Mouse (Mus musculus): Measurements from ENCODE around the gene Dhcr24.

Dhcr24 gene

DNA sequence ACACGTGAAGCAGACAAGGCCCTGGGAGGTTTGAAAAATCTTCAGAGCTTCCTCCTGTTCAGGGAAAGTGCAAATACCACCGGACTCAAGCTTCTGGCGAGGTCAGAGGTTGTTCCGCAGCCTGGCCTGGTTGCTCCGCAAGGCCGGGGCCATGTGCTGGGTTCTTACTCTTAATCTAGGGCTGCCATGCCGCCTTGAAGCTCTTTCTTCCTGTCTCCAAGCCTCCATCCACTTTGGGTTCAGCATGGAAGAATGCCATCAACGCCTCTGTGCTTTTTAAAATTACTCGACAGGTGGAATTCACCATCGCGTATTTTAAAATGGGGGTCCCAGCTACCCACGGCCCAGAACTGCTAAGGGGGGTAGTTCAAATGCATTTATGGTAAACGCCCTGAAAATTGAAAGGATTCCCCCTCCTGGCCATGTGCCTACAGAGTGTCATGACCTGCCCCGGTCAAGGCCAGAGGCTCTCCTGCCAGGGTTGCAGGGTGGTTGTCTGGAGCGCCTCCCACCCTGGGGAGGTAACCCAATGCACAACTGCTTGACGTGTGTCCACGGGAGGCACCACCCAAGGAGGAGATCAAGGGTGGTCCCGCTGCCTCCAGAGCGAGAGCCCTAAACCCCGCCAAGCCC lies 509 bp upstream of the Dhcr24 start:
- DNase-seq = no peak

DNA sequence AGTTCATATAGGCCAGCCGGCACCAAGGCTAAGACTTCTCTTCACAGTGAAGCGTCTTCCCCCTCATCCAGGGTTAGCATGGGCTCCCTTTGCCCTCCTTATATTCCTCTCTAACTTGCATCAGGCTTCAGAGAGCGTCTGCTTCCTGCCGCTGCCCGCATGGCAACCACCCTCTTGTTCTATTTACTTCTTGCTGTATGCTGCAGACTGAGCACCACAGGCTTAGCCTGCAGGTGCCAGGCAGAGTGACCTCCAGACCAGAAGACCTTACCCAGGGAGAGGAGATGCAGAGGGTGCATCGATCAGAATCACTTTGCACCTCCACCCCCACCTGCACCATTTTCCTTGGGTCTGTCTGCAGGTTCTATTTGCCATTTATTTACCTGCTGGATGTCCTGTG lies 1.2 kb downstream of the Dhcr24 start:
- DNase-seq = peak; percentile 34

DNA sequence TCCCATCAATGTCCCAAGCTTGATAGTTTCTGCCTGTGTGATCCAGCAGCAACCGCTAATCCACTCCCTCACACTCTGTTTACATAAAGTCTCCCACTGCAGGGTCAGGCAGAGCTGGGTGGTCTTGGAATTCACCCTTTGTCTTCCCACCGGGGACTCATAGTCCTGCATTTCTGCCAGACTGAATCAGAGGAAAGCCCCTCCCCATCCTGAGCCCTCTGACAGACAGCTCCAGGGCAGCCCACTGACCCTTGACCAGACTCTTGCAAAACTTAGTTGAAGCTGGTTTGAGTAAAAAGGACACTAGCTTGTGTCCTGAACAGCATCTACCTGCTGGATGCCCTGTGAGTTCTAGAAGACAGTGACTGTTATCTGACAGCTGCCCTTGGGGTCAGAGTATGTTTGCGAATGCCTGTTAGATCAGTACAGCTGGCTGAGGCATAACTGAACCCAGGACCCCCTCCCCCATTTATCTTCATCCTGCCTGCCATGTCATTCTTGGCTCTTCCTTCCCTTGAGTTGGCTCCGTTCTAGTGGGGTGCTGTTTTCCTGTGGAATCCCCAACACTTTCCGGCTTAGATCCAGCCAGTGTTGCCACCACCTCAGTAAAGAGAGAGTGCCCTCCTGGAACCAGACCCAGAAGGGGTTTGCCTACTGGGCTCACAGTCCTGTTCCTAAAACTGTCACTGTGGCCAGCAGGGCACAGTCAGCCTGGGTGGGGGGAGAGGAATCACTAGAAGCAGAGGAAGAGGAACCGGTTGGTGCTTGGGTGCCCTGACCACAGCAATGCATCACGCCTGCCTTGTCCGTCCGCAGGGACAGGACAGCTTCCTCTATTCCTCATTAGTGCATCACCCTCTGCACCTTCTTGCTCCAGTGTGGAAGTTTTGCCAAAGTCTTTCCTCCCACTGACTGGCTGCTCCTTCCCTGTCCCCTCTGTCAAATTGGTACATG lies 2.3 kb downstream of the Dhcr24 start:
- DNase-seq = no peak

DNA sequence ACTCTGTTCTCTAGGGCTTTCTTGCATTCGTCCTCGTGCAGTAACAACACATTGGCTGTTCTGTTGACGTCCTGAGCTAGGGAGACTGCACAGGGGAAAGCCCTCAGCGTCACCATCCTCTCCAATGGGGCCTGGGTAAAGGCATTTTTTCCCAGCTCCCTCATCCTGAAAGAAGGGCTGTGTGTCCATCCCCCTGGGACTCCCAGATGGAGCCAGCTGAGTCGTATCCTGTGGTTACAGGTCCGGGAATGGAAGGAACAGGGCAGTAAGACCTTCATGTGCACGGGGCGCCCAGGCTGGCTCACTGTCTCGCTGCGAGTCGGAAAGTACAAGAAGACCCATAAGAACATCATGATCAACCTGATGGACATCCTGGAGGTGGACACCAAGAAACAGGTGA lies 3.3 kb downstream of the Dhcr24 start:
- DNase-seq = no peak

DNA sequence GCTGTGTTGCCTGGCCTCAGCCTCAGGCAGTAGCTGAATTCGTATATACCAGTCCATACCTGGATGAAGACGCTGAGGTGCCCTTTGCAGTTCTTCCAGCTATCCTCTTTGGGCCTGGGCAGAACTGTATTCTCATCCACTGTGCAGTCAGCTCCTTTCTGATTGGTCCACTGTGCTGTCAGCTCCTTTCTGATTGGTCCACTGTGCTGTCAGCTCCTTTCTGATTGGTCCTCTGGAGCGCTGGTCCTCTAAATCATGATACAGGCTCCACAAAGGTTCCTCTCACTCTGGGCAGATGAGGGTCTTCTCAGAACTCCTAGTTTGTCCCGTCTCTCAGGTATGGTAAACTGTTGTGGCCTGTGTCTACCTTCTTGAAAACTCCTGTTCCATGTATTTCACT lies 8.8 kb downstream of the Dhcr24 start:
- DNase-seq = no peak

DNA sequence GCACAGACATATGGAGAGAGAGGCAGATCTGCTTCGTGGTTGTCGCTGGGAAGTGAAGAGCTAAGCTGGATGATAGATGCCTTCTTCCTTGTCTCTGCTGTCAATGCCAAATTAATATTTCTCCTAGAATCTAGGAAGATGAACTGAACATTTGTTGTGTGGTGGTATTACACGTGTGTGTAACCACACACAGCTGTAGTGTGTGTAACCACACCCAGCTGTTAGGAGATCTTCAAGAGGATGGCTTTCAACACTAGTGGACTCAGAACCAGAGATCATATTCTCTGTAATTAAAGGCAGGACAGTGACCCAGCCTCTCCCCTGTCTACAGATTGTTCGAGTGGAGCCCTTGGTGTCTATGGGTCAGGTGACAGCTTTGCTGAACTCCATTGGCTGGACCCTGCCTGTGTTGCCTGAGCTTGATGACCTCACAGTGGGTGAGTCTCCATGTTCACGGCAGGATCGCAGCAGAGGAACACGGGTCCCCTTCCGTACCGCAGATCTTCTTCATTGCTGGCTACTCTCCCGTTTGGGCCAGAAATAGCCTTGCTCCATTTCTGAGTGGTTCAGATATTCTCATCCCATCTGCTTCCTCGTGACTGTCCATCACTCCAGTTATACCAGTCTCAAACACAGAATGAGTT lies 10.4 kb downstream of the Dhcr24 start:
- no peak for DNase-seq

DNA sequence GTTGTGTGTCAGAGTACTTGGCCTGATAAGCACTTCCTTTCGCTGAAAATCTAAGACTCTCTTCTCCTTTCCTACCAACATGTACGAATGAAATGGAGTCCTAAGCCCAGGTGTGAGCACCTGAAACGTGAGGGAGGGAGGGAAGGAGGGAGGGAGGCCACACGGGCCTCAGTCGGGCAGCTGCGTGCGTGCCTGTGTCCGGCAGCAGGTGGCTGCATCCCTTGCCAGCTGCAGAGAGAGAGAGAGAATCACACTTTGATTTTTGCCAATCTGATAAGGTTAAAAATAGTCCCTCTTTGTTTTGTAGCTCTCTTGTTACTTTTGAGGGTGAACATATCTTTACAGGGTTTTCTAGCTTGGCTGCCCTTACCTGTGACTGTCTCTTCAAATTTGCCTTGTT lies 14.2 kb downstream of the Dhcr24 start:
- DNase-seq = no peak

DNA sequence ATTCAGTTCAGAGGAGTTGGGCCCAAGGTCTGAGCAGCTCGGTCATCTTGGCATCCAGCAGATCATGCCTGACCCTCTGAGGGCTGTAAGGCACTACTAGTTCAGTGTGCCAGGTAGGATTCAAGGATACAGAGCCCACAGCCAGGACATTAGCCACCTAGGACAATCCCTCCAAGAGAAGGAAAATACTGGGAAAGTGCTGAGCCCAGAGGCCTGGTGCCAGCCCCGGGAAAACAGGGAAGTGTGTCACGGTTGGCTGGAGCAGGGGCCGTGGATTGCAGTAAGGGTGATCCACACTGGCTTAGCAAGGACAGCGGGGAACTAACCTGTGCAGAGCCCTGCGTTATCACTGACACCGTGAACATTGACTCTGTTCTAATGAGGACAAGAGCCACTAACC lies 16.7 kb downstream of the Dhcr24 start:
- no peak for DNase-seq

DNA sequence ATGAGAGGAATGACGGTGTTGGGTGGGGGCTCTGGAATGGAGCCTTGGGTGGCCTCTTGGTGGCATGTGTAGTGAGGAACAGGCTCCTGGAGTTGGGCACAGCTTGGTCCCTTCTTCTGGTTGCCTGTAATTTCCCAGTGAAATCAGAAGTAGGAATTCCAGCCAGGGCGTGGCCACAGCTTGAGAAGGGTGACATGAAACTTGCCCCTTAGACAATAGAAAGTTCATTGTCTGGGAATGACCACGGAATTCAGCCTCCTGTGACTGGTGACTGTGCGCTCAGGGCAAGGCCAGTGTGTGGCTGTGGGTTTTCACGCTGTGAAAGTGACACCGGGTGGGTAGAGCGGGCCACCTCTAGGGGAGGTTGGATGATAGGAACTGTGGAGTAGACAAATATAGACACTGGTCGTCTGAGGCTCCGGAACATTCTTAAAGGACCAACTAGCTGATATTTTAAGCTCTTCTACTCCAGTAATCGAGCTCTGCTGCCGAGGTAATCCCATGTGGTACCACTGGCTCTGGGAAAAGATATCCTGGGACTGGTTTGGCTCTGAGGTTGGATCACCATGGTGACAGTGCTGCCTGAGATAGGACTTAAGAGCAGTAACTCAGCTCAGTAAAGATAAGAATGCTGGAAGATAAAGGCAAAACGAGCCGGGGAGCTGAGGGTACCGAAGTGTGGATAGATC lies 20.5 kb downstream of the Dhcr24 start:
- no peak for DNase-seq

DNA sequence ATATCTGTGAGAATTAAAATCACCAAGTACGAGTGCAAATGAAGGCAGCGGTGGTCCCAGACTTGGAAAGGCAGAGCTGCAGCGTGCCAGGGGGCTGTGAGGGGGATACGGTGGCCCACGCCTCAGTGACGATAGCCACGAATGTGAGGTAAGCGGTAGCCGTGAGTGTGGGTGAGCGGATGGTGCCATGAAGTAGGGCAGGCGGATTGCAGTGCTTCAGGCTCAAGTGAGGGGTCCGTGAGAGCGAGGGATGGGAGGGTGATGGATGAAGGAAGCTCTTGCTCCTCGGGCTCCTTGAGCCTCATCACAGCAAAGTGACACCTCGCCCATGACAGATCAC lies 21.0 kb downstream of the Dhcr24 start:
- DNase-seq = no peak

DNA sequence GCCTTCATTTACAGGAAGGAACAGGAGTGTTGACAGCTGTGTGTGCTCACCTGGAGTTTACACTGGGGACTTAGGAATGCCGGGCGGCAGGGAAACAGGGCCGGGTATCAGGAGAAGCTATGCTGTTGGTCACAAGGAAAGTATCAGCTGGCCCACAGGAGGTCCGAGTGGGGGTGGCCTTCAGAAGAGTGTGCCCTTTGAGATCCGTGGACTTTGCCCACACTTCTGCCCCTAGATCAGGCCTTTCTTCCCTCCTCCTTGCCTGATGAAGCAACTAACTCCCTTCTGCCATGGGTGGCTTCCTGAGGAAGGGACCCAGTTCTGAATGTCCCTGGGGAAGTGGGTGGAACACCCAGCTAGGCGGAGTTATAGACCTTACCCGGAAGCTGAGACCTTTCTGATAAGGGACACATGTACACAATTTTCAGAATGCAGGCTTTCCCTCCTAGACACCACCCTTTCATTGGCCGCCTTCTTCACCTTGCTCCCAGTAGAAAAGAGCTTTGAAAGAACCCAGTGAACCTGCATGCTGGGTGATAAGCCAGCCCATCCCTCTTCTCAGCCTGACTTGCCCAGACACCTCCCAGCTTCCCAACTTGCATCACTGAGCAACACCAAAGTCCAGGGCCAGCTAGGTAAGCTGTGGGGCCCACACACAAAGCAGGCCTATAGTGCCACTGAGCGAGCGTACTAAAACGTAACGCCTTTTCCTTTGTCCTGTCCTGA lies 21.8 kb downstream of the Dhcr24 start:
- DNase-seq = no peak

DNA sequence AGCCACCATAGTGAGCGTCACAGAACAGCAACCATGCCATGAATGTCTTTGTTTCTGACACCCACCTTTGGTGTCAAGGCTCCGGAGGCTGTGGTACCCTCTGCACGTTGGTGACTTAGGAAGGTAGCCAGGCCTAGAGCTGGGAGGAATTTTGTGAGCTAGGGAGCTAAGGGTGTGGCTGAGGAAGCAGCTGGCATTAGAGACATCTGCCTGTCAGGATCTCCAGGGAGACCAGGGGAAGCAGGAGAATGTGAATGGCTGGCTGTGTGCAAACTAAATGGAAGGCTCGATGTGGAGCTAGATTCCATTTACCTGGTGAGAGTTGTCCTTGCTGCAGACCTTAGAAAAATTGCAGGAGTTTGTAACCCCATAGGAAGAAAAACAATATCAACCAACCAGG lies 23.8 kb downstream of the Dhcr24 start:
- DNase-seq = no peak

DNA sequence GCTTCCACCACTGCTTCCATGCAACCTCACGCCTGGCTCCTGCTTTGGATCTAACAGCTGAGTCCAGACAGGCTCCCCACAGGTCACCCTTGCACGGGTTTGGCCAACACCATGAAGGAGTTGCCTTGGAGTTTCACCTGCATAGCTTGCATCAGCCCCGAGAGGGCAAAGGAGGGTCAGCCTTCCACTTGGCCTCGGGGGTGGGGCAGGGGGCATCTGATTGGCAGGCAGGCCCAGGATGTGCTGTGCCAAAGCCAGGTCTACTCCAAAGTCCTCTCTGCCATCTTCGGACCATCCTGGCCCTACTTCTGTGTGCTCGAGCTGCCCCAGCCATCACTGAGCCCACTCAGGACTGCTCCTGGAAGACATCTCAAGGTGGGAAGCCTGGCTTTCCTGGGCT lies 26.2 kb downstream of the Dhcr24 start:
- no peak for DNase-seq

DNA sequence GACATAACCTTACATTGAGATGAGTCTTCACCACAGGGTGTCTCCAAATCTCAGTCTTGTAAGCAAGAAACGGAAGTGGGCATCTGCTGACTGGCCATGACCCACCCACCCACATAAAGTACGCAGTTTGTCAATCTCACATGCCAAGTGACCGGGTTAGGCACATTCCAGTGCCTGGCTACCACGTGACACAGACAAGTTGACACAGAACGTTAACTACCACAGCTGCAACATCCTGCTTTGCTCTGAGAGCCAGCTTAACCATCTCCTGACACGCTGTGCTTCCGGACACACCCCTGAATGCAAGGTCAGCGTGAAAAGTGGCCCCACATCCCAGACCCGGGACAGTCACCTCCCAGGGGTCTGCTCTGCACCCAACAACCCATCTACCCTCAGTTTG lies 29.3 kb downstream of the Dhcr24 start:
- peak; percentile 28 for DNase-seq

DNA sequence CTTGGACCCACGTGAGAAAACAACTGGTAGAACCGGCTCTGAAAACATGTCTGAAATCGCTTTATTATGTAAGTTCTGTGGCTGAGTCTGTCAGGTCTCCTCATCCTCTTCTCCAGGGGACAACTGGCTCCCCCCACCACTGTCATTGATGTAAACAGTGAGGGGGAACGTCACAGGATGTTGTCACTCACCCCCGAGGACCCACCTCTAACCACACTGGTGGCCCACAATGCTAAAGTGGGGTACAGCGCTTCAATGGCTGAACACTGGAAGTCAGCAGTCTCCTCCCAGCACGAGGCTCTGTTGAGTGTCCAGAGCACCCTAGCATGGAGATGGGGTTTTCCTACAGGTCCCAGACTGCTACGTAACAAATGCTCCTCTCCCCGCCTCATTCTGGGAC lies 30.0 kb downstream of the Dhcr24 start:
- DNase-seq = peak; percentile 33

DNA sequence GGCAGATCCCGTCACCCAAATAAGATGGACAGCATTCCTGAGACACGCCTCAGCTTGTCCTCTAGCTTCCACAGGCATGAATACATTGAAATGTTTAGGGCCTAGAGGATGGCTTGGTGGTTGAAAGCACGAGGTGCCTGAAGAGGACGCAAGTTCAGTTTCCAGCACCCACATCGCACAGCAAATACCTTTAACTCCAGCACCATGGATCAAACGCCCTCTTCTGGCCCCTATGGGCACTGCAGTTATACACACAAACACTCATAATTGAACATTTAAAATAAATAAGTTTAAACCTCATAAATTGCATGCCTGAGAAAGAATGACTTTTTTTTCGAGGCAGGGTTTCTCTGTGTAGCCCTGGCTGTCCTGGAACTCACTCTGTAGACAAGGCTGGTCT lies 32.8 kb downstream of the Dhcr24 start:
- no peak for DNase-seq

DNA sequence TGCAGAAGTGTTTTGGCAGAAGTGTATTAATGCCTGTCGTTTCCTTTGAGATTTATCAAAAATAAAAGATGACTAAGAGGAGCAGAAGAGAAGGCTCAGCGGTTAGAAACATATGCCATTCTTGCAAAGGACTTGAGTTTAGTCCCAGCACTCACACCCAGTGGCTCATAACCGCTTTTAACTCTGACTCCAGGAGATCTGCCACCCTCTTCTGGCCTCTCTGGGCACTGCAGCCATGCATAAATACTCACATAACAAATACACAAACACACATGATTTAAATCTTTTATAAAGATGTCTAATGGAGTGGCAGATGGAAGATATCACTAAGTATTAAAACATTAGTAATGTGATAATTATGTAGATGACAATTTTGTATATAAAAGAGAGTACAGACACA lies 35.4 kb downstream of the Dhcr24 start:
- DNase-seq = no peak

DNA sequence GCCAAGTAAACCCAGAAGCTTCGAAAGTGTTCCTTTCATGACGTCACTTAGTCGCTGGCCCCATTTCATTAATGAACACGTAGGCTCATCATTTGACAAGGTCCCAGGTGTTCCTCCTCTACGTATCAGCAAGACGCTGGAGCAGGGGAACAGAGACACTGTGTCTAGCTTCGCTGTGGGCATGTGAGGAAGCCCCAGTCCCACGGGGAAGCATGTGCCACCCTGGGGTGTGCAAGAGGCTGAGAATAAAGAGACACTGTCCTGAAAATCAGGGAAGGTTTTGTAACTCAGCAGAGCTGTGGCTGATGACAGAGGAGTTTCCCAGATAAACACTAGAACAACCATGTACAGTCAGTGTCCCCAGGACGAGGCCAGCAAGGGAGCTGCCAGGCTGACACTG lies 36.2 kb downstream of the Dhcr24 start:
- no peak for DNase-seq

DNA sequence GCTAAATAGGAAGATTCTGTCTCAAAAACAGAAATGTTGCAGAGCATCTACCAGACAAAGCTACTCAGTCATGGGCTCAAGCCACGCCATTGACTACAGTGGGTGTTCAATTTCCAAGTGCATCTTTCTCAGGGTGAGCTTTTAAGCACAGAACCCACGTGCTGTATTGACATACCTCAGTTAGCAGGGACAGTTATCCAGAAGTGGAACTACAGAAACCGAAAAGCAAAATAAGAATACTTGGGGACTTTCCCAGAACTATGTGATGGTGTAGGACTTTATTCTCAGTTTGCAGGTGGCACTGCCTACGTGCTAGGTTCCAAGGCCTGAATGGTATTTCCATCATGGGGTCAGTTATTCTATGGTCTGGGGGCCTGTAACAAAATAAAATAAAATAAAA lies 36.9 kb downstream of the Dhcr24 start:
- no peak for DNase-seq

DNA sequence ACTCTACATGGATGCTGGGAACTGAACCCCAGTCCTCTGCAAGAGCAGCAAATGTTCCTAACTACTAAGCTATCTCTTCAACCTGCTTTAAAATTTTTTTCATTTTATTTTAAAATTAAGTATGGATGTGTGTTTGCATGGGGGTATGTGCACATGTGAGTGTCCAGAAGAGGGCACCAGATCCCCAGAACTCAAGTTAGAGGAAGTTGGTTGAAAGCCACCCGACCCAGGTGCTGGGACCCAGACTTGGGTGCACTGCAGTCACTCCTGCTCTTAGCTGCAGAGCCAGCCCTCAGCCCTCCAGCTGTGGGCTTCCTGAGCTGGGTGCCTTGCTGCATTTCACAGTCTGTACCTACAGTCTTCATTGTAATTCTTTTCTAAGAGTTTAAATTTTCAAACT lies 38.6 kb downstream of the Dhcr24 start:
- peak; percentile 24 for DNase-seq

DNA sequence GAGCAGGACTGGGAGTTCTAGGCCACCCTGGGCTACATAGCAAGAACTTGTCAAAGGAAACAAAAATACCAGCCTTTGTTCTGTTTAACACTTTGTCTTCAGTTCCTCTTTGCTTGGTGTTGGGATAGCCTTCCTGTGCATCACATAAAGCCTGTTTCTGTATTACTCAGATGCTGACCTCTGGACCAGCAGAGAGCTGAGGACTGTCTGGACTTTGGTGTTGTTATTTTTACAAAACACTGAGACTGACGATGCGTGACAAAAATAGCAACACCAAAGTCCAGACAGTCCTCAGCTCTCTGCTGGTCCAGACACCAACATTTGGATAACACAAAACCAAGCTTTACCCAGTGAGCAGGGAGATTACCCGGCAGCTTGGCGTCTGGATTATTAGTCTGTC lies 39.9 kb downstream of the Dhcr24 start:
- DNase-seq = no peak

DNA sequence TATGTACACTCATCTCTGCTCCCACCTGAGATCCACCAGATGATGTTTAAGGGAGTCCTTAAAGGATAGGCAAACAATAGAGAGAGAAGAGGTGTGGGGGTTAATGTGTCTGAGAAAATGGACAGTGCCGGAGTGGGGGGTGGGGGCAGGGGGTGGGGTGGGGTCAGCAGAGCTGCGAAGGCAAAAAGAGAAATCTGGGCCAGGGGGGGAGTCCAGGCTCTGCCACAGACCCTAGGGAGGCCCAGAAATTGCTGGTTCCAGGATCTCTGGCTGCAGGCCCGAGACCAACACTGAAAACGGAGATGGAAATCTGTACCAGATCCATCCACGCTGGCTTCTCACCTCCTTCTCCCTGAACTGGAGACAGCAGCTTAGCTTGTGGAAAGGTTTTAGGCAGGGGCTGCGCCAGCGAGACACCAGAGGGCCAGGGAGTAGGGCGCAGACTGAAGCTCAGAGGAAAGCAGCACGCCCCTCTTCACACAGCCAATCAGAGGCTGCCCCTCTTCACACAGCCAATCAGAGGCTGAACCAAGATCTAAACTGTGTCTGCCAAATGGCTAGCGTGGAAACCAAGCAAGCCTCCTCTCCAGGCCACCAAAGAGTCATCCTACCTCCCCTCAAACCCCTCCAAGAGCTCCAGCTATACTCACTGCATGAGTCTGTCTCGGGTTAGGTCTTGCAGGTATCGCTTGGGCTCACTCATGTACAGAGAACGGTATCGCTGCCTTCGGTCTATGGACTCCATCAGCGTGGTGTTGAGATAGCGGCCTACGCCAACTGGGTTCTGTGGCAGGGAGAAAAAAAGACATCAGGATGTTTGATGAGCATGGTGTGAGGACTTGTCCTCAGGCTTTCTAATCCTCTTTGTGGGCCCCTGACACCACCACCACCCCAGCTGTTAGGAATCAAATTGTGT lies 46.1 kb downstream of the Dhcr24 start:
- no peak for DNase-seq

All from thymus, postnatal 14 days (tissue).